ENCODE assay signal across 19 mouse cellular contexts in the genomic region with DNA sequence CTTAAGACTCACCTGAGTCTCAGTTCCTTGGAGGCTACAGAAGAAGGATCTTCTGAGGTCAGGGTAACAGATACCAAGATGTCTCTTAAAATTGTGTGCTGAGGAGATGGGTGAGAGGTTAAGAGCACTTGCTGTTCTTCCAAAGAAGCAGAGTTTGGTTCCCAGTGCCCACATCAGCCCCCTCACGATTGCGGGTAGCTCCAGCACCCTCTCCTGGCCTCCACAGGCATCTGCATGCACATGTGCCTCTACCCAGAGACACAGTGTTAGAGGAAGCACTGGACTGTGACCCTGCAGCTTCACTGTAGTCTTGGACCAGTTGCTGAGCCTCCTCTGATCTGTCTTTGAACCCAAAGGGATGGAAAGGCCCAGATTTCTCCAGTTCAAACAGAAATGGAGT. TPM values are rescaled to one million over a fixed set of nuclear protein-coding genes. Genes with fewer than 3 reads are reported as not detected.
DNase-seq lines count a peak whose midpoint lies in the region; ATAC-seq and TF ChIP-seq lines count a peak whose summit lies in the region.
"Had no signal": no experiment of that assay in that cellular context is flagged by ENCODE, and none has a peak within 500 bp of the region (broad histone marks: within the 10 kb centered on the region; RNA-seq: fewer than 3 reads in every experiment).

No protein-coding gene starts in this region.

- no peaks in the 10 kb centered on the region for H3K36me3 ChIP-seq in kidney, postnatal 0 days (ENCODE audit: insufficient read depth, low read length)
- H3K36me3 ChIP-seq in midbrain, embryonic 10.5 days, result peaks cover 12% of the 10 kb centered on the region
- H3K36me3 ChIP-seq: hindbrain, embryonic 12.5 days had no signal

- no peak overlapping the region for H3K4me2 ChIP-seq in kidney, postnatal 0 days (ENCODE audit: low read length)
- H3K4me2 ChIP-seq: embryonic facial prominence, embryonic 12.5 days; hindbrain, embryonic 12.5 days; limb, embryonic 12.5 days; lung, embryonic 14.5 days had no signal

- WGBS in kidney, postnatal 0 days, result 57% methylated on average over 2 of the region's 2 CpGs
- 57% methylated on average over 2 of the region's 2 CpGs for WGBS in midbrain, embryonic 10.5 days

- DNase-seq in kidney, postnatal 0 days (ENCODE audit: low spot score), result no peak
- DNase-seq in kidney, adult 11 months, result no peak
- DNase-seq in thymus, postnatal 14 days, result peak; percentile 32
- DNase-seq in thymus, adult 18-20 months, result no peak
- peak; percentile 41 for DNase-seq in R1 (ENCODE audit: low read depth, low spot score)
- DNase-seq in midbrain, embryonic 10.5 days (ENCODE audit: low spot score), result no peak
- no peak for DNase-seq in left cerebral cortex, adult 18-20 months (ENCODE audit: low spot score in 2 of 2)
- DNase-seq: adrenal gland, postnatal 36 days; cerebellum, adult 8-10 months; forebrain, postnatal 0 days; gastrocnemius, postnatal 25 days; heart, postnatal 10 days; kidney, postnatal 10 days; lung, embryonic 14.5 days had no signal

- no peaks in the 10 kb centered on the region for H3K27me3 ChIP-seq in kidney, postnatal 0 days (ENCODE audit: insufficient read depth, low read length)
- H3K27me3 ChIP-seq in midbrain, embryonic 10.5 days (ENCODE audit: low read depth, poor library complexity, severe bottlenecking), result no peaks in the 10 kb centered on the region
- H3K27me3 ChIP-seq: embryonic facial prominence, embryonic 12.5 days; limb, embryonic 12.5 days had no signal

- H3K27ac ChIP-seq in kidney, postnatal 0 days, result no peak overlapping the region
- no peak overlapping the region for H3K27ac ChIP-seq in midbrain, embryonic 10.5 days (replicated peaks)
- H3K27ac ChIP-seq: embryonic facial prominence, embryonic 12.5 days; hindbrain, embryonic 12.5 days; limb, embryonic 12.5 days had no signal

- H3K9me3 ChIP-seq in kidney, postnatal 0 days (replicated peaks; ENCODE audit: low read length), result no peaks in the 10 kb centered on the region
- H3K9me3 ChIP-seq in midbrain, embryonic 10.5 days (replicated peaks), result peaks cover 5% of the 10 kb centered on the region; the same call in 1 of the 2 replicates
- H3K9me3 ChIP-seq: embryonic facial prominence, embryonic 12.5 days; hindbrain, embryonic 12.5 days had no signal

- H3K4me1 ChIP-seq in kidney, postnatal 0 days (replicated peaks; ENCODE audit: insufficient read depth, low read length), result no peaks in the 10 kb centered on the region
- H3K4me1 ChIP-seq in midbrain, embryonic 10.5 days, result peaks cover 13% of the 10 kb centered on the region
- H3K4me1 ChIP-seq: embryonic facial prominence, embryonic 12.5 days had no signal

- no peak overlapping the region for H3K9ac ChIP-seq in kidney, postnatal 0 days (ENCODE audit: low read depth, low read length)
- H3K9ac ChIP-seq: embryonic facial prominence, embryonic 12.5 days; forebrain, postnatal 0 days; hindbrain, embryonic 12.5 days; limb, embryonic 12.5 days; lung, embryonic 14.5 days had no signal

- ATAC-seq in kidney, postnatal 0 days (replicated peaks; ENCODE audit: low FRiP score, low read depth), result no peak
- ATAC-seq: activated CD4-positive, CD25-positive, alpha-beta regulatory T cell, adult 4 months; forebrain, postnatal 0 days; inflammation-experienced regulatory T-cells, adult 6 months had no signal

- peak; percentile 13; the same call in 1 of the 2 replicates for TF ChIP-seq CTCF in kidney, postnatal 0 days (IDR thresholded peaks at IDR 0.05; ENCODE audit: low read depth)

- H3K4me3 ChIP-seq in kidney, postnatal 0 days (replicated peaks; ENCODE audit: low read depth, low read length), result no peak overlapping the region
- no peak overlapping the region for H3K4me3 ChIP-seq in midbrain, embryonic 10.5 days
- H3K4me3 ChIP-seq: embryonic facial prominence, embryonic 12.5 days; hindbrain, embryonic 12.5 days; limb, embryonic 12.5 days had no signal

RNA-seq across cellular contexts. Expression of a gene that starts 3.6 kb away (rescaled TPM):
- polyA plus RNA-seq in kidney, postnatal 0 days (2015; fragmentation: Nextera tagmentation; extraction: Ambion mirVana), result 5.6 and 6.7 TPM in 2 replicates
- polyA plus RNA-seq in midbrain, embryonic 10.5 days (2016; fragmentation: Nextera tagmentation; extraction: Ambion mirVana), result 6.9 and 8.0 TPM in 2 replicates
- total RNA-seq in left cerebral cortex, adult 18-20 months (2021), result 1 to 10 TPM; 4.3 to 4.8 TPM

RNA-seq across cellular contexts. Expression of a gene that starts 9.6 kb away (rescaled TPM):
- 6.5 and 7.4 TPM in 2 replicates for polyA plus RNA-seq in kidney, postnatal 0 days (2015; fragmentation: Nextera tagmentation; extraction: Ambion mirVana)
- 5.4 and 6.3 TPM in 2 replicates for polyA plus RNA-seq in midbrain, embryonic 10.5 days (2016; fragmentation: Nextera tagmentation; extraction: Ambion mirVana)
- 1 to 10 TPM; 7.4 to 7.6 TPM for total RNA-seq in left cerebral cortex, adult 18-20 months (2021)

RNA-seq across cellular contexts. Expression of a gene that starts 16.0 kb away (rescaled TPM):
- polyA plus RNA-seq in kidney, postnatal 0 days (2015; fragmentation: Nextera tagmentation; extraction: Ambion mirVana), result 4.8 and 5.6 TPM in 2 replicates
- polyA plus RNA-seq in midbrain, embryonic 10.5 days (2016; fragmentation: Nextera tagmentation; extraction: Ambion mirVana), result 5.8 and 6.4 TPM in 2 replicates
- total RNA-seq in left cerebral cortex, adult 18-20 months (2021), result 1 to 10 TPM; 3.9 to 4.8 TPM

RNA-seq across cellular contexts. Expression of a gene that starts 18.9 kb away (rescaled TPM):
- polyA plus RNA-seq in kidney, postnatal 0 days (2015; fragmentation: Nextera tagmentation; extraction: Ambion mirVana), result 29.7 and 31.9 TPM in 2 replicates
- polyA plus RNA-seq in midbrain, embryonic 10.5 days (2016; fragmentation: Nextera tagmentation; extraction: Ambion mirVana), result 34.4 and 35.2 TPM in 2 replicates
- total RNA-seq in left cerebral cortex, adult 18-20 months (2021), result 10 to 100 TPM; 12.7 to 15.7 TPM

RNA-seq across cellular contexts. Expression of a gene that starts 27.1 kb away (rescaled TPM):
- 5.5 and 6.8 TPM in 2 replicates for polyA plus RNA-seq in kidney, postnatal 0 days (2015; fragmentation: Nextera tagmentation; extraction: Ambion mirVana)
- polyA plus RNA-seq in midbrain, embryonic 10.5 days (2016; fragmentation: Nextera tagmentation; extraction: Ambion mirVana), result 8.6 and 9.1 TPM in 2 replicates
- total RNA-seq in left cerebral cortex, adult 18-20 months (2021), result 1 to 10 TPM; 6.6 to 7.4 TPM

Comparison
In these comparisons a context has a peak if more than half of its experiments do, and no peak if none do; other contexts are left out.
1. DNase-seq: peak in thymus, postnatal 14 days (single experiment) and R1 (single experiment); none in kidney, postnatal 0 days (single experiment), kidney, adult 11 months (single experiment), thymus, adult 18-20 months (0 of 2), midbrain, embryonic 10.5 days (single experiment) and left cerebral cortex, adult 18-20 months (0 of 2).